In genomic region chr1:75936596-75936995, GRCm38 (mm10) we compare ENCODE assay signal across 9 mouse cellular contexts.
DNase-seq lines count a peak whose midpoint lies in the region; ATAC-seq lines count a peak whose summit lies in the region.
"Had no signal": no experiment of that assay in that cellular context is flagged by ENCODE, and none has a peak within 500 bp of the region (broad histone marks: within the 10 kb centered on the region; RNA-seq: fewer than 3 reads in every experiment).

No protein-coding gene starts in this region.

- no peaks in the 10 kb centered on the region for H3K27me3 ChIP-seq in kidney, embryonic 16.5 days (ENCODE audit: insufficient read depth, low read length)
- H3K27me3 ChIP-seq in embryonic facial prominence, embryonic 10.5 days (replicated peaks; ENCODE audit: low read depth, poor library complexity, severe bottlenecking), result 0 out of 2 replicates have a peak, but pooled peaks cover 2% of the 10 kb centered on the region
- no peaks in the 10 kb centered on the region for H3K27me3 ChIP-seq in heart, embryonic 16.5 days (ENCODE audit: control insufficient read depth, insufficient read depth, low read length)
- H3K27me3 ChIP-seq: megakaryocyte, embryonic 14.5 days had no signal

- 67% methylated on average over 13 of the region's 13 CpGs for WGBS in kidney, embryonic 16.5 days
- 69% methylated on average over 13 of the region's 13 CpGs for WGBS in embryonic facial prominence, embryonic 10.5 days
- 19% methylated on average over 13 of the region's 13 CpGs for WGBS in heart, embryonic 16.5 days

- H3K4me1 ChIP-seq in kidney, embryonic 16.5 days (ENCODE audit: insufficient read depth, low read length), result no peaks in the 10 kb centered on the region
- peaks cover 27% of the 10 kb centered on the region for H3K4me1 ChIP-seq in embryonic facial prominence, embryonic 10.5 days
- H3K4me1 ChIP-seq in heart, embryonic 16.5 days (ENCODE audit: control insufficient read depth, insufficient read depth, low read length), result peaks cover 28% of the 10 kb centered on the region
- H3K4me1 ChIP-seq: megakaryocyte, embryonic 14.5 days had no signal

- H3K27ac ChIP-seq in kidney, embryonic 16.5 days (ENCODE audit: low read length), result no peak overlapping the region
- H3K27ac ChIP-seq in embryonic facial prominence, embryonic 10.5 days (replicated peaks), result no peak overlapping the region
- H3K27ac ChIP-seq in heart, embryonic 16.5 days (ENCODE audit: low read length), result peak overlapping the region; percentile 81

- DNase-seq in kidney, postnatal 36 days, result peak; percentile 6 to 13
- DNase-seq in embryonic facial prominence, embryonic 10.5 days (ENCODE audit: low spot score), result peak; percentile 25
- peak; percentile 66 for DNase-seq in retina, postnatal 1 day
- DNase-seq in ovary, postnatal 10 days (ENCODE audit: low spot score), result no peak
- DNase-seq in kidney, adult 9 months, result no peak

- no peak overlapping the region for H3K4me2 ChIP-seq in kidney, embryonic 16.5 days (replicated peaks; ENCODE audit: low read depth, low read length)
- H3K4me2 ChIP-seq in heart, embryonic 16.5 days (ENCODE audit: low read depth, low read length), result peak overlapping the region; percentile 43

- no peaks in the 10 kb centered on the region for H3K36me3 ChIP-seq in kidney, embryonic 16.5 days (ENCODE audit: insufficient read depth, low read length)
- no peaks in the 10 kb centered on the region for H3K36me3 ChIP-seq in embryonic facial prominence, embryonic 10.5 days (replicated peaks)
- no peaks in the 10 kb centered on the region for H3K36me3 ChIP-seq in heart, embryonic 16.5 days (ENCODE audit: control insufficient read depth, insufficient read depth)

- no peak overlapping the region for H3K9ac ChIP-seq in kidney, embryonic 16.5 days (replicated peaks; ENCODE audit: low read length)
- H3K9ac ChIP-seq in heart, embryonic 16.5 days (ENCODE audit: low read length), result peak overlapping the region; percentile 45

- no peak for ATAC-seq in kidney, embryonic 16.5 days (ENCODE audit: low FRiP score, low TSS enrichment)
- peak; percentile 65 for ATAC-seq in heart, embryonic 16.5 days (replicated peaks; ENCODE audit: extremely low read depth, insufficient read depth, low FRiP score)
- no peak for ATAC-seq in megakaryocyte, adult 5-6 weeks (ENCODE audit: poor library complexity, severe bottlenecking)

- no peaks in the 10 kb centered on the region for H3K9me3 ChIP-seq in kidney, embryonic 16.5 days (ENCODE audit: low read length)
- H3K9me3 ChIP-seq in embryonic facial prominence, embryonic 10.5 days, result no peaks in the 10 kb centered on the region
- no peaks in the 10 kb centered on the region for H3K9me3 ChIP-seq in heart, embryonic 16.5 days (replicated peaks; ENCODE audit: control insufficient read depth, low read length)

- no peak overlapping the region for H3K4me3 ChIP-seq in kidney, embryonic 16.5 days (ENCODE audit: low read length)
- no peak overlapping the region for H3K4me3 ChIP-seq in embryonic facial prominence, embryonic 10.5 days
- H3K4me3 ChIP-seq in heart, embryonic 16.5 days (ENCODE audit: low read length), result no peak overlapping the region
- H3K4me3 ChIP-seq: megakaryocyte, embryonic 14.5 days had no signal

Comparison
In these comparisons a context has a peak if more than half of its experiments do, and no peak if none do; other contexts are left out.
1. DNase-seq: peak in kidney, postnatal 36 days (2 of 2), embryonic facial prominence, embryonic 10.5 days (single experiment) and retina, postnatal 1 day (single experiment); none in ovary, postnatal 10 days (single experiment) and kidney, adult 9 months (single experiment).